9 mouse cellular contexts compared by ENCODE assay signal in genomic region chr15:56344304-56344932, GRCm38 (mm10).
DNase-seq lines count a peak whose midpoint lies in the region; ATAC-seq and TF ChIP-seq lines count a peak whose summit lies in the region.
"Had no signal": no experiment of that assay in that cellular context is flagged by ENCODE, and none has a peak within 500 bp of the region (broad histone marks: within the 10 kb centered on the region; RNA-seq: fewer than 3 reads in every experiment).

No protein-coding gene starts in this region.

- ATAC-seq in limb, embryonic 14.5 days (ENCODE audit: low FRiP score, low read depth), result no peak

- WGBS in limb, embryonic 14.5 days, result 45% methylated on average over 4 of the region's 4 CpGs

- intact Hi-C loops in gastrocnemius, postnatal 36 days (cut with DNase I), result no loop called here

- no peak overlapping the region for H3K9ac ChIP-seq in limb, embryonic 14.5 days (ENCODE audit: low read depth, low read length, severe bottlenecking)

- H3K4me1 ChIP-seq in limb, embryonic 14.5 days (ENCODE audit: control insufficient read depth, insufficient read depth, low read length), result no peaks in the 10 kb centered on the region
- H3K4me1 ChIP-seq: megakaryocyte, embryonic 14.5 days had no signal

- DNase-seq in gastrocnemius, adult 18-20 months (ENCODE audit: low spot score), result peak; percentile 24
- no peak for DNase-seq in gastrocnemius, postnatal 36 days
- DNase-seq in 3T3-L1 (ENCODE audit: low read depth, low spot score), result peak; percentile 73
- peak; percentile 38 for DNase-seq in brain, embryonic 14.5 days (ENCODE audit: low read depth)
- peak; percentile 16 for DNase-seq in limb, embryonic 14.5 days (ENCODE audit: low spot score)
- DNase-seq in ovary, postnatal 36 days (ENCODE audit: low spot score), result no peak
- no peak for DNase-seq in cerebellum, adult 11-12 months
- no peak for DNase-seq in B cell, adult 2 months

- no peaks in the 10 kb centered on the region for H3K27me3 ChIP-seq in limb, embryonic 14.5 days (ENCODE audit: control insufficient read depth, insufficient read depth, low read length)
- H3K27me3 ChIP-seq: megakaryocyte, embryonic 14.5 days had no signal

- no peak overlapping the region for H3K4me3 ChIP-seq in limb, embryonic 14.5 days (replicated peaks; ENCODE audit: low read length)
- H3K4me3 ChIP-seq: megakaryocyte, embryonic 14.5 days had no signal

- no peak overlapping the region for H3K4me2 ChIP-seq in limb, embryonic 14.5 days (replicated peaks; ENCODE audit: low read depth, low read length, severe bottlenecking)

- no peak for TF ChIP-seq POLR2A in brain, embryonic 14.5 days (IDR thresholded peaks at IDR 0.05; ENCODE audit: borderline replicate concordance, extremely low read depth, insufficient read depth, insufficient read length, poor library complexity, severe bottlenecking)
- no peak for TF ChIP-seq POLR2A in limb, embryonic 14.5 days (IDR thresholded peaks at IDR 0.05; ENCODE audit: borderline replicate concordance, extremely low read depth, insufficient read depth, insufficient read length)

- no peak for TF ChIP-seq CTCF in brain, embryonic 14.5 days (IDR thresholded peaks at IDR 0.05; ENCODE audit: borderline replicate concordance, extremely low read depth, insufficient read depth, insufficient read length)

- no peaks in the 10 kb centered on the region for H3K9me3 ChIP-seq in limb, embryonic 14.5 days (ENCODE audit: control insufficient read depth, low read length)
- H3K9me3 ChIP-seq: megakaryocyte, embryonic 14.5 days had no signal

- H3K36me3 ChIP-seq in limb, embryonic 14.5 days (ENCODE audit: control insufficient read depth, insufficient read depth, low read length), result no peaks in the 10 kb centered on the region

- H3K27ac ChIP-seq in limb, embryonic 14.5 days (replicated peaks; ENCODE audit: low read depth, low read length), result no peak overlapping the region

Comparison
In these comparisons a context has a peak if more than half of its experiments do, and no peak if none do; other contexts are left out.
1. DNase-seq: peak in gastrocnemius, adult 18-20 months (single experiment), 3T3-L1 (single experiment), brain, embryonic 14.5 days (single experiment) and limb, embryonic 14.5 days (single experiment); none in gastrocnemius, postnatal 36 days (0 of 2), ovary, postnatal 36 days (single experiment), cerebellum, adult 11-12 months (single experiment) and B cell, adult 2 months (0 of 2).